Mouse (Mus musculus): ENCODE measurements around the gene Ccna1. TPM values are rescaled to one million over a fixed set of nuclear protein-coding genes. Genes with fewer than 3 reads are reported as not detected.

Ccna1 gene
- not detected for polyA plus RNA-seq (2017; shearing (Covaris generic))

GRCm38 (mm10) chr3:55055038-55055746, at the start of gene Ccna1:
Gene Ccna1 (minus strand): TSS chr3:55055501.
- no peak for ATAC-seq

- no peak for ATAC-seq
Observed at GRCm38 (mm10) chr3:55101092-55101491, 45.8 kb upstream of the Ccna1 start.

DNA sequence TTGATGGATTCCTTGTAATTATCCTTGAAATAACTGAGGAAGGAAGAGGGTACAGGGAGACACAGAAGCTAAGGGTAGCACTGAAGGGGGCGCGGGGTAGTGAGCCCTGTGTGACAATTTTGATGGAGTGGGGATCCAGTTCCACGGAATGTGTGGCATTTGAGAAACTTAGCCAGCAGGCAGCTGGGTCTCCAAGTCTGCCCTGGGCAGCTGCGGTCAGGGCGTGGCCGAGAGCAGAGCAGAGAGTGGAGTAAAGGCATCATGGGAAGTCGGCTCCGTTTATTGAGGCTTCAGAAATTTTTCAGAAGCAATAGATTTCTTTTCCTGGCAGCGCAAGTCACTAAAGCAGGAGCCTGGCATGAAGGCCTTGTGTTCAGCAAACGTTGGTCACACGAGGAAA, 43.7 kb upstream of the Ccna1 start:
- ATAC-seq, result no peak

DNA sequence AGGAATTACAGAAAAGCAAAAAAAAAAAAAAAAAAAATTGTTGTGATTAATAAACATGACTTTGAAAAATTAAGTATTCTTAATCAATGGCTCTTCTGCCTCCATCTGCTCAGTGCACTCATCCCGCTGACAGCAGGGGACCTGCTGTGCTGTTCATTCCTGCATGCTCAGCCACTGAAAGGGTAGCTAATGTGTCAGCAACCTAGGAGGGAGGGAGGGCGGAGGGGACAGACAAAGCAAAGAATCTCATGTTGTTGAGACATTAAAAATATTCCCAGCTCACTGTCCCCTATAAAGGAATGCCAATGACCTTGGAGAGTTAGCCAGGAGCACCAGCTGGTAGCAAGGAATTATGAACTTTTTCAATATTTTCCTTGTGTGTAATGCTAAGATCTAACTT, 42.7 kb upstream of the Ccna1 start:
- no peak for ATAC-seq

GRCm38 (mm10) chr3:55097186-55097585, 41.9 kb upstream of the Ccna1 start:
- ATAC-seq, result no peak

GRCm38 (mm10) chr3:55096655-55097005, 41.3 kb upstream of the Ccna1 start:
- ATAC-seq, result no peak

GRCm38 (mm10) chr3:55095968-55096654, 40.8 kb upstream of the Ccna1 start:
- ATAC-seq, result no peak

DNA sequence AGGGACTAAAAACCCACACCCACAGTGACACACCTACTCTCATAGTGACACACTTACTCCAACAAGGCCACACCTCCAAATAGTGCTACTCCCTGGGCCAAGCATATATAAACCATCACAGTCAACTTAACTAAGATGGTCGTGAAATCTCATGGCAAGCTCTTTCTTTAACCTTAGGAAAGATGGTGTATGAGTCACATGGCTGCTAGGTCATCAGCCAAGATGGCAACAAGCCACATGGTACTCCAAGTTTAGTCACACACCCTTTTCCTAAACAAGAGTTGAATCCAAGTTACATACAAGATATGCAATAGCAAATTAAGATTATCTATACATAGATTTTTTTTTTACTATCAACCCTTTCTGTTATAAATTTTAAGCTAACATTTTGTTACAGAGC, 37.9 kb upstream of the Ccna1 start:
- ATAC-seq, result no peak

- no peak for ATAC-seq
Observed at GRCm38 (mm10) chr3:55089291-55089690, 34.0 kb upstream of the Ccna1 start.

DNA sequence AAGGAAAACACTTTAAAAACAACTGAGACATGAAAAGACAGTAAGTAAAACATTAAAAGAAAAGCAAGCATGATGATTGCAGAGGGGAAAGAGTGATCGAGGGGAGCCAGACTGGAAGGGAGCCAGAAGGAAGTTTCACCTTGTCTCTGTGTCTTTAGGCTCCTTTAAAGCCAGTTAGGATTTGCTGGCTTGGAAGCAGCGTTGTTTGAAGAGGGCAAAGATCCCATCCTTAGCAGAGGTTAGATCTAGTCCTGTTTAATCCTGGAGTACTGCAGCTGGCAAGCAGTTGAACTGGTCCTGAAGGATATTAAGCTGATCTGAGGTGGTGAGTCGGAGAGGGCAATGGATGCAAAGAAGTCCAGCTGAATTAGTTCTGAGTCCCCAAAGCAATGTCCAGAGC, 33.5 kb upstream of the Ccna1 start:
- ATAC-seq, result no peak

GRCm38 (mm10) chr3:55088359-55088758, 33.1 kb upstream of the Ccna1 start:
- no peak for ATAC-seq

DNA sequence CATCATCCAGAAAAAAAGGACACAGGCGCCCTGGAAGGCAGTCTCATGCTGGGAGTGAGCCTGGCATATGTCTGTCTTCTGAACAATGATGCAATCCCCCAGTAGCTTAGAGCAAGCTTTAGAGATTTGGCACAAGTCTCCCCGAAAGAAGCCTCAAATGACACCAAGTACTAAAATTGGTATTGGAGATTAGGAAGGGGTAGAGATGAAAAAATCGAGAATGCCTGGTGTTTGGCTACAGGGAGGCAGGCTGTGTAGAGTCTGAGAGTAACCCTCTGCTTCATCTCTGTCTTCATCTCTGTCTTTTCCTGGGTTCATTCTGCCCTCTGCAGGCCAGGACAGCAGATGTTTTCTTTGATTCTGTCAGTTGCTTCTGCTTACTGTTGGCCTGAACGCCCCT, 32.1 kb upstream of the Ccna1 start:
- ATAC-seq, result no peak

DNA sequence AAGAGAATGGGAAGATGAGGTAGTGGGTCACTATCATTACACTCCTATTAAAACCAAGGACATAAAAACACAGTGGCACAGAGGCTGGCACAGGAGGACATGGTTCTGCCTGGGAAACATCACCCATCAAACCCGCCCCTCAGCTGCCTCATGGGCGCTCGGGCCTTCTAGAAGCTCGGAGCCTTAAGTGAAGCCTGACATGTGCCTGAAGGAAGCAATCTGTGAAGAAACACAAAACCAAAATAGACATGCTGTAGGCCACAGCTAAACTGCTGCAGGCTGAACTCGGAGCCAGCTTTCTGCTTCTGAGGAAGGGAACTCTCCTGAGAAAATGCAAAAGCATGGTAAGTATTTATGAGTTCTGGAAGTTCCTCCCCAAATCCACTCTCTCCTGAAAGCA, 31.6 kb upstream of the Ccna1 start:
- no peak for ATAC-seq

DNA sequence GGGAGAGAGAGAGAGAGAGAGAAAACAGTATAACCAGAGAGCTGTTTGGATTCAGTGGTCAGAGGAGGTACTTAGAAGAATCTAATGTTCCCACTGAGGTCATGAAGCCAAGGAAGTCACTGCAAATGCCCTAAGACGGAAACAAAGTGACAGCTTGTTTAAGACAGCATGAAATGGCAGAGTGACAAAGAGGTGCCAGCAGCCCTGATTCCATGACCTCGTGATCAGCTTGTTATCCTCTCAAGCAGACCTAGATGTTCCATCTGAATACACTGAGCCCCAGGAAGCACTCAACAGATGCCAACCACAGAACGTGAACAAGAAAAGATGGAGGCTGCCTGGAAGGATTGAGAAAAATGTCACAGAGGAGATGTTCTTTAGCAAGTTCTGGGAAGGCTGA, 30.4 kb upstream of the Ccna1 start:
- no peak for ATAC-seq

- no peak for ATAC-seq
Observed at GRCm38 (mm10) chr3:55084781-55085180, 29.5 kb upstream of the Ccna1 start.

- peak; percentile 78 for ATAC-seq
Observed at GRCm38 (mm10) chr3:55080055-55080454, 24.8 kb upstream of the Ccna1 start.

- no peak for ATAC-seq
Observed at GRCm38 (mm10) chr3:55079619-55080018, 24.3 kb upstream of the Ccna1 start.

DNA sequence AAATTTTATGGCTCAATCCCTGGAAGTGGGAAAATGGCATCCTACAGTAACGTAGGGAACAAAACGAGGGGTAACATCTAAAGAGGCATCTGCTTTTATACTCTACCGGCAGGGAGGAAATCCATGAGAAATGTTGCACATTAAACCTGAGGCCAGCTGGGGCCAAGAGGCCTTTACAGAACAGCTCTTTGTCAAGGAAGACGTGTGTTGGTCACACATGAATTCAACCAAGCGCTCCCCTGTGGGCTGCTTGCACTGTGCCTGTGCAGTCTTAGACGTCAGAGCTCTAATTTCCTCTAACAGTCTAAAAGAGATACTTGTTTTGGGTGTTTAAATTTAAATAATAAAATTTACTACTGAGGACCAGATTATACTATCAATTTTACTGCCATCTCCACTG, 22.9 kb upstream of the Ccna1 start:
- ATAC-seq, result no peak

- ATAC-seq, result no peak
Observed at GRCm38 (mm10) chr3:55075294-55075648, 20.0 kb upstream of the Ccna1 start.

DNA sequence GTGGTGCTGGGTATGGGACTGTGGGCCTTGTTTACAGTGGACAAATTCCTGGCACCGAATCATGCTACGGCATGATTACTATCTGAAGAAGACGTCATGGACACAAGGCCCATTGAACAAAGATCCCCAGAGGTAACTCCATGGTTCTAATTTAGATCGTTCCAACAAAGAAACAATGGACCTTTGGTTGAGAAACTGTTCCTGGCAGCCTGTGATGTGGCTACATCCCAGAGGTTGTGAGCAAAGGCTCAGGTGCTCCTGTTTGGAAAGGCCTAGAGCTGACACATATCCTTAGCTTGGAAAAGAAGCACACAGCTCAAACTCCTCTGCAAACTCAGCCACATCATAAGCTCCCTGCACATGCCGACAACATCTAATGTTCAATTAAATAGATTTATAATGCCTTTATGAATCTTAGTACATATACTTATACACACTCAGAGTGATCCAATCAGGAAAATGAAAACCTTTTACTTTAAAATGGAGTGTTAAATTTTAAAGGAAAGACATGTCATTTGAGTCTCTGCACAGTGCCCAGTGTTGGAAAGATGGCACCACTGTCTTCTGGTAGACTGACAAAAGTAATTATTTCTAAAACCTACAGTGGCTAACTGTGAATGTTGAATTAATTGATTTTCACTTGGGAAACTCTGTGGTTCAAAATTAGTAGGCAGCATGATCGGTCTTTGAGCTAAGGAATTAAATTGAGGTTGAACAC, 19.4 kb upstream of the Ccna1 start:
- no peak for ATAC-seq

DNA sequence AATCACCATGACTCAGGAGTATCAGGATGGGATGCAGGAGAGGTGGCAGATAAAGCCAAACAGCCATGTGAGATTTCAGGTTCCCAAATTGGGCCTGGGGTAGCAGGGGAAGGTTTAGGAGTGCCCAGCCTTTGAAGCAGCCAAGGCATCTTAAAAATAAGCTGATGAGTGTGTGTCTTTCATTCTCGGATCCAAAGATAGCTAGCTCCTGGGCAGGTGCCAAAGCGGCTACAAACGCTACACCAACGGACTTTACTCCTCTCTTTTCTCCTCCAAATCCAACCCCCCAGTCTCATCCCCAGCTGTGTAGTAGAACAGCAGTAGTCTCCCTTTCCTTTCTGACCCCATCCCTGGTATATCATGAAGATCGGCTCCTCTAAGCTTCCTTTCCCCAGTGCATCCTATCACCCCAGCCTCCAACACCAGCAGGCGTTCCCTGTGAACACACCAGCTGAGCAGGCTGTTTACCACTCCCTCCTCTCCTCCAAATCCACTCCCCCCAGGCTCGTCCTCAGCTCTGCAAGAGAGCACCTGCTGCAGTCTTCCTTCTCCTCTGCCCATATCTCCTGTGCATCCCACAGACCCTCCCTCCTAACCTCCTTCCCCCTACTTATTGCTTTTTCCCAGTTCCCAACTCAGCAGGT, 12.6 kb upstream of the Ccna1 start:
- ATAC-seq, result no peak

- ATAC-seq, result no peak
Observed at GRCm38 (mm10) chr3:55066666-55067023, 11.3 kb upstream of the Ccna1 start.

Measured in inflammation-experienced regulatory T-cells, adult 6 months (primary cell).